Mouse (Mus musculus): ENCODE data around the gene Pigt. TPM values are rescaled to one million over a fixed set of nuclear protein-coding genes. Genes with fewer than 3 reads are reported as not detected.

Gene Pigt
- polyA plus RNA-seq (2016; fragmentation: Nextera tagmentation; extraction: Ambion mirVana), result 36.7 and 37.7 TPM in 2 replicates

GRCm38 (mm10) chr2:164496847-164497690 is at the start of gene Pigt:
Pigt (plus strand) TSS chr2:164497520.
- Histone ChIP-seq H3K4me3 (peak within 1 kb of the TSS; percentile 73), H3K4me2 (replicated peaks) (peak within 1 kb of the TSS; percentile 92), H3K4me1 (peaks cover 6% of the 10 kb centered on the region), H3K27ac (no peak within 1 kb of the TSS), H3K36me3 (peaks cover 21% of the 10 kb centered on the region), H3K9me3 (no peaks in the 10 kb centered on the region), H3K9ac (peak within 1 kb of the TSS; percentile 61), H3K27me3 (no peaks in the 10 kb centered on the region)
- peak; percentile 91 for ATAC-seq (ENCODE audit: insufficient number of reproducible peaks, insufficient read depth, low FRiP score, low TSS enrichment)
- WGBS, result 4% methylated on average over 43 of the region's 43 CpGs

DNA sequence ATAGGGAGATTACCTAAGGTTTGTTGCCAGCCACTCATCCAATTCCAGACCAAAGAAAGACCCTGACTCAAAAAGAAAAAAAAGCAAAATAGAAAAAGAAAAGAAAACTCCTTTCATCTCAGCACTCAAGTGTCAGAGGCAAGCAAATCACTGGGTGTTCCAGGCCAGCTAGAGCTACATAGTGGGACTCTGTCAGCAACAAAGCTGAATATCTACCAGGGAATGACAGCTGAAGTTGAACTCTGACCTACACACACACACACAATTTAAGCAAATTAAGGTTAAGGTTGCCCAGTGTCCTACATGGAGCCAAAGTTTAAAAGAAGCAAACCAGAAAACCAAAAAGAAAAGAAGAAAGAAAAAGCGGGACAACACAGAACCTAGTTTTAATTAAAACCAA is 49.2 kb upstream of the Pigt start:
- no peak overlapping the region for H3K4me3 ChIP-seq
- no peak overlapping the region for H3K27ac ChIP-seq
- no peaks in the 10 kb centered on the region for H3K9me3 ChIP-seq
- H3K4me2 ChIP-seq (replicated peaks), result no peak overlapping the region
- H3K27me3 ChIP-seq, result no peaks in the 10 kb centered on the region
- H3K9ac ChIP-seq, result no peak overlapping the region
- H3K36me3 ChIP-seq, result no peaks in the 10 kb centered on the region
- WGBS, result 89% methylated on average over 1 of the region's 1 CpGs
- peaks cover 21% of the 10 kb centered on the region for H3K4me1 ChIP-seq
- ATAC-seq (ENCODE audit: insufficient number of reproducible peaks, insufficient read depth, low FRiP score, low TSS enrichment), result no peak

GRCm38 (mm10) chr2:164448921-164449320 is 48.4 kb upstream of the Pigt start:
- ATAC-seq (ENCODE audit: insufficient number of reproducible peaks, insufficient read depth, low FRiP score, low TSS enrichment), result no peak
- H3K9ac ChIP-seq, result no peak overlapping the region

GRCm38 (mm10) chr2:164449341-164450042 is 47.8 kb upstream of the Pigt start:
- Histone ChIP-seq H3K4me3 (no peak overlapping the region), H3K9ac (no peak overlapping the region), H3K27ac (no peak overlapping the region), H3K4me1 (peaks cover 17% of the 10 kb centered on the region), H3K9me3 (no peaks in the 10 kb centered on the region), H3K27me3 (no peaks in the 10 kb centered on the region), H3K36me3 (no peaks in the 10 kb centered on the region), H3K4me2 (replicated peaks) (no peak overlapping the region)
- 80% methylated on average over 14 of the region's 14 CpGs for WGBS
- ATAC-seq (ENCODE audit: insufficient number of reproducible peaks, insufficient read depth, low FRiP score, low TSS enrichment), result no peak

More at GRCm38 (mm10) chr2:164448921-164449320, 48.4 kb upstream of the Pigt start:
- Histone ChIP-seq H3K27ac (no peak overlapping the region), H3K4me1 (peaks cover 17% of the 10 kb centered on the region), H3K4me3 (no peak overlapping the region), H3K36me3 (no peaks in the 10 kb centered on the region), H3K4me2 (replicated peaks) (no peak overlapping the region), H3K27me3 (no peaks in the 10 kb centered on the region), H3K9me3 (no peaks in the 10 kb centered on the region)
- WGBS, result 73% methylated on average over 5 of the region's 5 CpGs

- Histone ChIP-seq H3K9me3 (no peaks in the 10 kb centered on the region), H3K4me3 (no peak overlapping the region), H3K4me2 (replicated peaks) (peak overlapping the region; percentile 13; the same call in 1 of the 2 replicates), H3K36me3 (no peaks in the 10 kb centered on the region), H3K9ac (no peak overlapping the region), H3K27ac (0 out of 2 replicates have a peak overlapping the region, but pooled peaks have one; percentile 54), H3K27me3 (no peaks in the 10 kb centered on the region), H3K4me1 (peaks cover 31% of the 10 kb centered on the region)
- WGBS, result 27% methylated on average over 13 of the region's 13 CpGs
- ATAC-seq (ENCODE audit: insufficient number of reproducible peaks, insufficient read depth, low FRiP score, low TSS enrichment), result no peak
These were observed 45.2 kb upstream of the Pigt start for GRCm38 (mm10) chr2:164452000-164452676.

GRCm38 (mm10) chr2:164453047-164453757 is 44.1 kb upstream of the Pigt start:
- H3K9ac ChIP-seq, result no peak overlapping the region
- H3K36me3 ChIP-seq, result no peaks in the 10 kb centered on the region
- H3K4me1 ChIP-seq, result peaks cover 31% of the 10 kb centered on the region
- H3K27me3 ChIP-seq, result no peaks in the 10 kb centered on the region
- no peaks in the 10 kb centered on the region for H3K9me3 ChIP-seq
- no peak overlapping the region for H3K4me2 ChIP-seq (replicated peaks)
- WGBS, result 81% methylated on average over 14 of the region's 14 CpGs
- H3K4me3 ChIP-seq, result no peak overlapping the region
- H3K27ac ChIP-seq, result 0 out of 2 replicates have a peak overlapping the region, but pooled peaks have one; percentile 54
- no peak for ATAC-seq (ENCODE audit: insufficient number of reproducible peaks, insufficient read depth, low FRiP score, low TSS enrichment)

DNA sequence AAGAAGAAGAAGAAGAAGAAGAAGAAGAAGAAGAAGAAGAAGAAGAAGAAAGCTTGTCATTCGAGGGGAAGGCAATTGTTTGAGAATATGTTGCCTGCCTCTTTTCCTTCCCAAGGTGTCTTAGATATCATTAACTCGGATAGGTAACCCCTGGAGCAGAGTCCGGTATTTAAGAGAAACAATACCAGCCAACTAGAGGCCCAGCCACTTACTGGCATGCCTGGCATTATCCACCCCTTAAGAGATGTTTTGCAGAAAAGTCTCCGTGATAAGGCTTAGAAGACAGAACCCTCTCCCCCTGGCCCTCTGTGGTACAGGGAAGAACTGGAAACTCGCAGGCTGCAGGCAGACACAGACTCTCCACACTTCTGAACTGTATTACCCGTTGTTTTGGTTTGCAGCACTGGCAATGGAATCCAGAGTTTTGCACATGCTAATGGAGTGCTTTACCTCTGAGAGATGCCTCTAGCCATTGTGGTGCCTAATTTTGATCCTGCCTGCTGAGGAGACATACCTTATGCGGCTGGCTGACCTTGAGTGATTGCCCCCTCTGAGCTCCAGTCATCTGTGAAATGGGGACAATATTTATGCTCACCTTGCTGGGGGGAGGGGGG is 43.3 kb upstream of the Pigt start:
- Histone ChIP-seq H3K4me1 (peaks cover 31% of the 10 kb centered on the region), H3K36me3 (no peaks in the 10 kb centered on the region), H3K9ac (no peak overlapping the region), H3K27ac (no peak overlapping the region), H3K4me2 (replicated peaks) (no peak overlapping the region), H3K9me3 (no peaks in the 10 kb centered on the region), H3K4me3 (no peak overlapping the region), H3K27me3 (no peaks in the 10 kb centered on the region)
- ATAC-seq (ENCODE audit: insufficient number of reproducible peaks, insufficient read depth, low FRiP score, low TSS enrichment), result no peak
- 68% methylated on average over 7 of the region's 7 CpGs for WGBS

GRCm38 (mm10) chr2:164454846-164455245 is 42.5 kb upstream of the Pigt start:
- ATAC-seq (ENCODE audit: insufficient number of reproducible peaks, insufficient read depth, low FRiP score, low TSS enrichment), result no peak
- Histone ChIP-seq H3K4me2 (replicated peaks) (no peak overlapping the region), H3K4me1 (peaks cover 31% of the 10 kb centered on the region), H3K9me3 (no peaks in the 10 kb centered on the region), H3K36me3 (no peaks in the 10 kb centered on the region), H3K27me3 (no peaks in the 10 kb centered on the region), H3K27ac (no peak overlapping the region), H3K9ac (no peak overlapping the region), H3K4me3 (no peak overlapping the region)
- 78% methylated on average over 10 of the region's 10 CpGs for WGBS

DNA sequence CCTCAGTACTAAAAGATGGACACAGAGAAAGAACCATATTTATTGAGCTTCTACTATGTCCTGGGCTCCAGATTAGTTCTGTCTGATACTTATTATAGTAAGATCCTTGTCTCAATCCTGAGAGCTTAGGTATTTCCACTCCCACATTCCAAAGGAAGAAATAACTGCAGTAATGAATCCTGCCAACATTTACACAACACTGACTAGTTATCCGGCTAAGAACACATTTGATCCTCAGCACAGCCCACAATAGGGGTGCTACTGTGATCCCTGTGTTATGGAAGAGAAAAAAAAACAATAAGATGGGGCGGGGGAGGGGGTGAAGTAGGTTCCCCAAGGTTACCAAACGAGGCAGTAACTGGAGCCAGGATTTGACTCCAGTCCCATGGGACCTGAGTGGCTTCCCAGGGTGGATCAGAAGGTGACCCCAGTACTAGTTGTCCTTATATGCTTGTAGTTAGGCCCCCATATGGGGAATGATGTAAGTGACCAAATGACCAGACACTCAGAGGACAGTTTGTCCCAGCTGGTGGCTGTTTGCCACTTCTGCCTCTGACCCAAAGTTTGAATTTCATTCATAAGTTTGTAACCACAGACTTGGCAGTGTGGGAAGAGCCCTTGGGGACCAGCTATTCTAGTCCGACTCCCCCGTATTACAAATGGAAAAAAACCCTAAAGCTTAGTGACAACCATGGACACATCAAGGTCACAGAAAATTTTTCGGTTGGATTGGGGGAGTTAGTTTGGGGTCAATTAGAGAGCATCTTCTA is 41.7 kb upstream of the Pigt start:
- Histone ChIP-seq H3K4me1 (peaks cover 31% of the 10 kb centered on the region), H3K4me2 (replicated peaks) (no peak overlapping the region), H3K9ac (no peak overlapping the region), H3K27ac (no peak overlapping the region), H3K36me3 (no peaks in the 10 kb centered on the region), H3K9me3 (no peaks in the 10 kb centered on the region), H3K27me3 (no peaks in the 10 kb centered on the region), H3K4me3 (no peak overlapping the region)
- WGBS, result 62% methylated on average over 6 of the region's 6 CpGs
- ATAC-seq (ENCODE audit: insufficient number of reproducible peaks, insufficient read depth, low FRiP score, low TSS enrichment), result no peak

DNA sequence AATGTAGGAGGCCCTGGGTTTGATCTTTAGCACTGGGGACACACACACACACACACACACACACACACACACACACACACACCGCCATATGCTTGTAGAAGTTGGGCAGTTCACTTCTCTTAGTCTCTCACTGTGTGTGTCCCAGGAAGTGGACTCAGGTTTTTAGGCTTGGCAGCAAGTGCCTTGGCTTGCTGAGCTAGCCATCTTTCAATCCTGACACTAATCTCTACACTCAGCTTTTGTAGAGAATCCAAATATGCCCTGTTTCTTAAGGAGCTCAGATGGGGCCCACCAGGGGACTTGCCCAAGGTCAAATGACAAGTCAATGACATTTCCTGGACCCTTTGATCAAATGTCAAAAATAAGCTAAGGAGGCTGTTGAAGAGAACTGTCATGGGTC is 40.9 kb upstream of the Pigt start:
- Histone ChIP-seq H3K9me3 (no peaks in the 10 kb centered on the region), H3K4me2 (replicated peaks) (no peak overlapping the region), H3K4me3 (no peak overlapping the region), H3K36me3 (no peaks in the 10 kb centered on the region), H3K27me3 (no peaks in the 10 kb centered on the region), H3K4me1 (peaks cover 33% of the 10 kb centered on the region), H3K9ac (no peak overlapping the region), H3K27ac (no peak overlapping the region)
- ATAC-seq (ENCODE audit: insufficient number of reproducible peaks, insufficient read depth, low FRiP score, low TSS enrichment), result no peak
- WGBS, result 76% methylated on average over 1 of the region's 1 CpGs

Data from embryonic facial prominence, embryonic 12.5 days (tissue).